Mouse (Mus musculus): ENCODE data around the gene Gpr33.

Gpr33 gene

DNA sequence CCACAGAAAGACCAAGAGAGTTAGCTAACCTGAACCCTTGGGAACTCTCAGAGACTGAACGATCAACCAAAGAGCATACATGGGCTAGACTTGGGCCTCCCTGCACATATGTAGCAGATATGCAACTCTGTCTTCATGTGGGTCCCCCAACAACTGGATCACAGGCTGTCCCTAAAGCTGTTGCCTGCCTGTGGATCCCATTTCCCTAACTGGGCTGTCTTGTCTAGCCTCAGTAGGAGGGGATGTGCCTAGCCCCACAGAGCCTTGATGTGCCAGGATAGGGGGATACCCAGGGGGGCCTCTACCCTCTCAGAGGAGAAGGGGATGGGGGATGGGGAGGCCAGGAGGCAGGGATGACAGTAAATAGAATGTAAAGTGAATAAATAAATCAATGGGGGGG lies 44.2 kb downstream of the Gpr33 start:
- DNase-seq, result no peak

DNA sequence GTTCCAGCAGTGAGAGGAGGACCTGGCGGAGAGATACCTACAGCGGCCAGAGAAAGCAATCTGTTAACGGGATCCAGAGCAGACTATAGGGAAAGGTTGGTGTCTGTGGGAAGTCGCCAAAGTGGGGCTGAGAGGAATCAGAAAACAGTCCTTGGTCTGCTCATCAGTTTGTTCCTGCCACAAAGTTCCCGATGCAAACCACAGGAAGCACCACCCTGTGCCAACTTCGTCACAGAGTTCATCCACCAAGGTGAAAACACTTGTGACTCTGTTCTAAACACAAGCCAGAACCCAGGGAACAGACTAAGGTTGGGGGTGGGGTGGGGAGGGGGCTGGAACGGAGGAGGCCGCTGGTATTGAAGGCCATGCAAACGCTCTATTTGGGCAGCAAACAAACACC lies 51.3 kb downstream of the Gpr33 start:
- DNase-seq, result no peak

DNA sequence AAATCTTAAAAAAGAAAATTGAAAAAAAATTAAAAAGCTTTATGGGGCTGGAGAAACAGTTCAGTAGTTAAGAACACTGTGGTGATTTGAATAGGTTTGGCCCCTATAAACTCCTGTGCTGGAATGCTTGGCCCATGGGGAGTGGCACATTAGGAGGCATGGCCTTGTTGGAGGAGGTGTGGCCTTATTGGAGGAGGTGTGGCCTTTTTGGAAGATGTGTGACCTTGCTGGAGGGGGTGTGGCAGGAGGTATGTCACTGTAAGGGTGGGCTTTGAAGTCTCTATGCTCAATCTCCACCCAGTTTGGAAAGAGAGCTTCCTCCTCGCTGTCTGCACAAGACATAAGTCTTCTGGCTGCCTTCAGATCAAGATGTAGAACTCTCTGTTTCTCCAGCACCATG lies 53.5 kb downstream of the Gpr33 start:
- DNase-seq, result no peak
